Mouse (Mus musculus): ENCODE data around the gene Glrx5.
A peak's percentile ranks its signal among the peaks of the same experiment; 100 is the strongest.

DNA sequence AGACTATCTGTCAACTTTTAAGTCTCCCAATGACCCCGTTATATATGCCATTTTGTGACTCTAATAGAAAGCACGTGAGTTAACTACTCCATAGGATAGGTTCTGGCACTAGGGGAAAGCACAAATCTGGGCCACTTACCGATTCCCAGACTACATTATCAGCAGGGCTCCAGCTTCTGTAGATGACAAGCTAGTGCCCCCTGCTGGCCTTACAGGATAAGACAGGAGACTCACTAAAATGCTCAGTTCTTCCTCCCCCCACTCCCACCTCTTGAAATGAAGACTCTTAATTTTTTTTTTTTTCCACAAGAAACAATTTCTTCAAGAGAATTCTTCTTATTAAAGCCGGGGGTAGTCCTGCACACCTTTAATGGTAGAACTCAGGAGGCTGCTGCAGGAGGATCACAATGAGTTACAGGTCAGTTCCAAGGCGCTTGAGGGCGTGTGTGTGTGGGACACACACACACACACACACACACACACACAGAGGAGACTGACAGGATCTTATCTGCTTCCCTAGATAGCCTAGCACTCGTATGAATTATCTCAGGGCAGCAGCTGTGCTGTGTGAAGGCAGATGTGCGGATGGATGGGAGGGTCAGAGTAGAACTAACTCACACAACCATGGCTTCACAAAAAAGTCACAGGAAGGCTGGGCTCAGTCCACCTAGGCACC lies 7.1 kb upstream of the Glrx5 start:
- peak; percentile 66 for TF ChIP-seq CTCF (conservative IDR thresholded peaks at IDR 0.05; ENCODE audit: low read length)
- no peak for TF ChIP-seq NANOG (IDR thresholded peaks at IDR 0.05; ENCODE audit: borderline replicate concordance, low read length)
- no peak for TF ChIP-seq POU5F1 (IDR thresholded peaks at IDR 0.05; ENCODE audit: borderline replicate concordance, low read length)

Data from E14TG2a.4 (cell line).